Mouse (Mus musculus) lung, postnatal 0 days (tissue): ENCODE measurements at regions not wholly inside any gene's neighbourhood (a gene's known extent, or its start where the extent isn't known, plus 50 kb on each side); places are given as distances from the start of the nearest gene placed in this dataset.

ENCODE experiments used
- ATAC-seq: fragments of 200-750 bp; cut with Nextera tagmentation; 2 replicates; pipeline ENCODE4 v1.8.0; 2017; ENCODE audit warnings: moderate library complexity
- DNase-seq: peaks from one replicate; pipeline ENCODE4 v3.0.0-alpha.2; 2016; ENCODE audit warnings: low spot score
- H3K27ac ChIP-seq: fragments of 300-500 bp; sonication (generic); 2 replicates; pipeline ENCODE4 v1.5.1; 2014; ENCODE audit warnings: antibody characterized with exemption, mild to moderate bottlenecking, low read length, mixed read lengths
- H3K27me3 ChIP-seq: fragments of 300-500 bp; sonication (generic); replicated peaks from 2 replicates; pipeline ENCODE4 v1.6.1; 2014; ENCODE audit warnings: low read length, mixed read lengths; ENCODE audit not compliant: insufficient read depth
- H3K36me3 ChIP-seq: fragments of 300-500 bp; sonication (generic); 2 replicates; pipeline ENCODE4 v1.6.1; 2014; ENCODE audit warnings: low read length, mixed read lengths; ENCODE audit not compliant: insufficient read depth
- H3K4me1 ChIP-seq: fragments of 300-500 bp; sonication (generic); 2 replicates; pipeline ENCODE4 v1.6.1; 2014; ENCODE audit warnings: antibody characterized with exemption, low read depth, low read length, mixed read lengths; ENCODE audit not compliant: insufficient read depth
- H3K4me2 ChIP-seq: fragments of 300-500 bp; sonication (generic); replicated peaks from 2 replicates; pipeline ENCODE4 v1.6.1; 2014; ENCODE audit warnings: low read depth, mild to moderate bottlenecking, low read length, moderate library complexity, mixed read lengths
- H3K4me3 ChIP-seq: fragments of 300-500 bp; sonication (generic); 2 replicates; pipeline ENCODE4 v1.5.1; 2014; ENCODE audit warnings: low read depth, low read length
- H3K9ac ChIP-seq: fragments of 300-500 bp; sonication (generic); replicated peaks from 2 replicates; pipeline ENCODE4 v1.6.1; 2014; ENCODE audit warnings: low read depth, mild to moderate bottlenecking
- H3K9me3 ChIP-seq: fragments of 300-500 bp; sonication (generic); 2 replicates; pipeline ENCODE4 v1.6.1; 2016; ENCODE audit warnings: low read length, mixed read lengths
- CTCF ChIP-seq: IDR thresholded peaks from 2 replicates; pipeline ENCODE4 v1.5.1; 2016; ENCODE audit warnings: antibody characterized with exemption, mild to moderate bottlenecking
- EP300 ChIP-seq: IDR thresholded peaks from 2 replicates; pipeline ENCODE4 v1.6.1; 2016; ENCODE audit warnings: antibody characterized with exemption, mild to moderate bottlenecking, control low read depth
- WGBS: fragments of 180-500 bp; shearing (Covaris S2); extraction: QIAGEN DNeasy Blood & Tissue Kit; methylation state at CpG from one replicate; pipeline ENCODE4 v1.1.7; 2014; 5-methylcytosine and 5-hydroxymethylcytosine counted together

GRCm38 (mm10) chrX:162255873-162256272, 96.3 kb upstream of the Nhs start:
- no peak for TF ChIP-seq EP300
- no peak for TF ChIP-seq CTCF
- Histone ChIP-seq H3K9me3 (no peaks in the 10 kb centered on the region), H3K36me3 (no peaks in the 10 kb centered on the region), H3K27ac (no peak overlapping the region), H3K27me3 (no peaks in the 10 kb centered on the region), H3K4me2 (no peak overlapping the region), H3K9ac (no peak overlapping the region), H3K4me1 (no peaks in the 10 kb centered on the region), H3K4me3 (no peak overlapping the region)
- no peak for ATAC-seq
- DNase-seq: no peak

- no peak for DNase-seq
These were observed 81.8 kb upstream of the Nhs start for GRCm38 (mm10) chrX:162241291-162241690.

GRCm38 (mm10) chrX:162235552-162235951, 76.0 kb upstream of the Nhs start:
- no peak for ATAC-seq

More at GRCm38 (mm10) chrX:162241291-162241690, 81.8 kb upstream of the Nhs start:
- H3K36me3 ChIP-seq: no peaks in the 10 kb centered on the region
- no peaks in the 10 kb centered on the region for H3K27me3 ChIP-seq
- no peak overlapping the region for H3K9ac ChIP-seq
- no peak overlapping the region for H3K4me3 ChIP-seq
- no peak for ATAC-seq
- H3K9me3 ChIP-seq: no peaks in the 10 kb centered on the region
- no peaks in the 10 kb centered on the region for H3K4me1 ChIP-seq
- no peak overlapping the region for H3K27ac ChIP-seq
- no peak overlapping the region for H3K4me2 ChIP-seq
- WGBS: 57% methylated on average over 3 of the region's 3 CpGs
- no peak for TF ChIP-seq CTCF
- no peak for TF ChIP-seq EP300

GRCm38 (mm10) chrX:162210848-162211247, 51.3 kb upstream of the Nhs start:
- Histone ChIP-seq H3K4me2 (no peak overlapping the region), H3K27ac (no peak overlapping the region), H3K4me1 (no peaks in the 10 kb centered on the region), H3K4me3 (no peak overlapping the region), H3K36me3 (no peaks in the 10 kb centered on the region), H3K9ac (no peak overlapping the region), H3K9me3 (no peaks in the 10 kb centered on the region), H3K27me3 (no peaks in the 10 kb centered on the region)
- TF ChIP-seq CTCF: no peak
- no peak for TF ChIP-seq EP300
- ATAC-seq (no peak), DNase-seq (no peak)
- 62% methylated on average over 2 of the region's 2 CpGs for WGBS

More at GRCm38 (mm10) chrX:162235552-162235951, 76.0 kb upstream of the Nhs start:
- no peak for TF ChIP-seq EP300
- no peak for TF ChIP-seq CTCF
- DNase-seq: no peak
- WGBS: 86% methylated on average over 5 of the region's 5 CpGs
- Histone ChIP-seq H3K27ac (no peak overlapping the region), H3K9ac (no peak overlapping the region), H3K9me3 (no peaks in the 10 kb centered on the region), H3K4me3 (no peak overlapping the region), H3K4me2 (no peak overlapping the region), H3K36me3 (no peaks in the 10 kb centered on the region), H3K27me3 (no peaks in the 10 kb centered on the region), H3K4me1 (no peaks in the 10 kb centered on the region)
